Mouse (Mus musculus) CD4-positive, CD25-positive, alpha-beta regulatory T cell, adult 2 months (primary cell): ENCODE results near the gene Kifc3.
A peak's percentile ranks its signal among the peaks of the same experiment; 100 is the strongest.

Experiments used
- DNase-seq: peaks from one replicate; pipeline ENCODE4 v3.0.0-alpha.2; 2012; ENCODE audit warnings: low read depth, low spot score

Gene Kifc3

DNA sequence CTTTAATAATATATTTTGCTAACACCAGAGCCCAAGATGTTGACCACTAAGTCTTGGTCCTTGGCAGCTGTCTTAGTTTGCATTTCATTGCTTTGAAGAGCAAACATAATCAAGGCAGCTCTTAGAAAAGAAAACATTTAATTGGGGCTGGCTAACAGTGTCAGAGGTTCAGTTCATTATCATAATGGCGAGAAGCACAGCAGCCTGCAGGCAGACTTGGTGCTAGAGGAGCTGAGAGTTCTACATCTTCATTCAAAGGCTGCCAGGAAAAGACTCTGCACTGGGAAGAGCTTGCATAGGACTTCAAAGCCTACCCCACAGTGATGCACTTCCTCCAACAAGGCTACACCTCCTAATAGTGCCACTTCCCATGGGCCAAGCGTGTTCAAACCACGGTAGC lies 45.5 kb downstream of the Kifc3 start:
- no peak for DNase-seq

DNA sequence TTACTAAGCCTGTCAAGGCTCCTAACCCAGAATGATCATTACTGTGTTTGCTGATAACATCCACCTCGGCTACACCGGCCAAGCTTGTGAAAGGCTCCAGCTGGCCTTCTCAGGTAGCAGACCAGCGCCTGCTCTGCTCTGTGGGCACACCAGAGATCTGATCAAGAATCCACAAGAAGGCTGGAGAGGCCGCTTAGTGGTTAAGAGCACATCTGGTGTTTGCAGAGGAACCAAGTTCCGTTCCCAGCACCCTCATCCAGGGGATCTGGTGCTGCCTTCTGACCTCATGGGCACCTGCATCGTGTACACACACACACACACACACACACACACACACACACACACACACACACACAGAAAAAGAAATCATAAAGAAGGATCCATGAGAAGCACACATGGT lies 46.5 kb downstream of the Kifc3 start:
- DNase-seq: no peak

- DNase-seq: no peak
Measured at GRCm38 (mm10) chr8:95155361-95155760, 47.3 kb downstream of the Kifc3 start.

GRCm38 (mm10) chr8:95154654-95155053 lies 48.0 kb downstream of the Kifc3 start:
- peak; percentile 51 for DNase-seq

DNA sequence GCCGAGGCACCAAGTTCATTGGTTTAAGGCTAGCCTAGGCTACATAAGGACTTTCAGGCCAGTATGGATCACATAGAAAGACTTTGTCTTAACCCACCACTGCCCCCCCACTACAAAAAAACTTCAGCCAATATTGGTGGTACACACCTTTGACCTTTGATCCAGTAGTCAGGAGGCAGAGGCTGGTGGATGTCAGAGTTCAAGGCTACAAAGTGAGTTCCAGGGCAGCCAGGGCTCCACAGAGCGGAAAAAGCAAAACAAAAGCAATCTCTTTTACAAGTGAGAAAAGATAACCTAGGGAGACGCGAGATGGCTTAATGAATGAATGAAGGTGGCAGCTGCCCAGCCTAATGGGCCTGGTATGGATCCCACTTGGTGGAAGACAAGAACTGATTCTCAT lies 48.6 kb downstream of the Kifc3 start:
- DNase-seq: no peak

DNA sequence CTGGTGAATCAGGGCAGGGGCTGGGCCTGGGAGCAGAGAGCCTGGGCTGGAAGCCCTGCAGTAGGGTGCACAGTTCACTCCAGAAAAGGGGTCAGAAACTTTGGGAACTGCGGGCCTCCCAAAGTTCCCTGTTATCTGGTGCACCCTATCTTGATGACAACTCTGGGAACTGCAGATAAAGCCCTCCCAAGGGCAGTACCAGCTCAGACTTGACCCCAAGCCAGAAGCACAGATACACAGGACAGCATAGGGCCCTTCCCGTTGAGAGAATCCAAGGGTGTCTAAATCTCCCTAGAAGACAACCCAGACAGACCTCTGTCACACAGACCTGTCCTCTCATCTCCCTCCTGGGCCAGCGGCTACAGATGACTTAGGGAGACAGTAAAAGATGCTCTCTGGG lies 52.0 kb downstream of the Kifc3 start:
- no peak for DNase-seq

DNA sequence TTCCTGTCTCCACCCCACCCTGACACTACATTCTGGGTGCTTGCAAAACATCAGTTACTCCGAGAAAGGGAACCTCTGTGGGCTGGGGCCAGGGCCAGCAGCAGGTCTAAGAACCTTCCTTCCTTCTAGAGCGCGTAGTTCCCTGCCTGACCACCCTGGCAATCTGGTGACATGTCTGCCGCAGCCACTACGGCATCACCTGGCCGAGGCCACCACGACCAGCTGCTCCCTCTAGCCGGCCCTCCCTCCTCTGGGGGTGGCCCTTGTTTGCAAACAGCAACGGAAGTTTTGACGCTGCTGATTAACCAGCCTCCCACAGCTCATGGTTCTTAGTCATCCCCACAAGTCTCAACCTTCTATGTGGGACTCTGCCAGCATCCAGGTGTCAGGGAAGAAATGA lies 53.2 kb downstream of the Kifc3 start:
- no peak for DNase-seq

- no peak for DNase-seq
Measured at GRCm38 (mm10) chr8:95146846-95147245, 55.8 kb downstream of the Kifc3 start.

DNA sequence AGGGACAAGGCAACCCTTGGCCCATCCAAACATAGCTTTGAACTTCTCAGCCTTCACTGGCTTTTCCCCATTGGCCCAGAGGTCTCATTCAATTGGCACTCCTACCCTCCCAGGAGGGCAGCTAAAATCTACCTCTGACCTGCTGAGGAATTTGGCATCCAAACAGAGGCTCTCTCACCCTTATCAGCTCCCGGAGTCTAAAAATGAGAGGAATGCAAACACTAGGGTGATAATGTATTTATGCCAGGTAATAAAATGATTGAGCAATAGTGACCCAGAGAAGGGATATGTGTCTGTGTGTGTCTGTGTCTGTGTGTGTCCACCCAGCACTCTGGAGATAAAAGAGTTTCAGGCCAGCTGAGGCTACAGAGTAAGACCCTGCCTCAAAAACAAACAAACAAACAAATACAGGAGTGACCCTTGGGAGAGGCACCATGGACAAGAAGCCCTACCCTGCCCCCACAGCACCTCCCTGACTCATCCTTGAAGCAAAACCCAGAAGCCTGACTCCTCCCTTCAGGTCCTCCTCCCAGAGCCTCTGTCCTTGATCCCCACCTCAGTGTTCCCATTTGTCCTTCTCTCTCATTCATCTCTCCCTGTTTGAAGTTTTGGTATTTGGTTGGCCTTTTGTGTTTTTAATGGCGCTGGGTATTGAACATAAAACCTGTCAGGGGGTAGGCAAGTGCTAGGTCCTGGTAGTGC lies 56.4 kb downstream of the Kifc3 start:
- DNase-seq: no peak

DNA sequence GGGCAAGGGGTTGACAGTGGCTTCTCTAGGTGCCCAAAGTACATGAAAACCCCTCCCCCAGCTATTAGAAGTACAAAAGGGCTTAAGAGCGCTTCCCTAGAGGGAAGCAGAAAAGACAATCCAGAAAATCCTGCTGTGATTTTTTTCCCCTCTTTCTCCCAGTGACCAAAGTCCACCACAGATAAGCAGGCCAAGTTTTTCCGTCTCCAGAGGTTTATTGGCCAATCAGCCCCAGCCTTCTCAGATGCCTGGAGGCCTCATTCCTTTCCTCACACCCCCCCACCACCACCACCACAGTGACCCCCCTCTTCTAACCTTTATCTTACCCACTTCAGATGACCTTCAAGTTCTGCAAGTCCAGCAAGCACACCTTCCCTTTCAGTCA lies 58.0 kb downstream of the Kifc3 start:
- DNase-seq: no peak

- no peak for DNase-seq
Measured at GRCm38 (mm10) chr8:95143805-95144630, 58.6 kb downstream of the Kifc3 start.

DNA sequence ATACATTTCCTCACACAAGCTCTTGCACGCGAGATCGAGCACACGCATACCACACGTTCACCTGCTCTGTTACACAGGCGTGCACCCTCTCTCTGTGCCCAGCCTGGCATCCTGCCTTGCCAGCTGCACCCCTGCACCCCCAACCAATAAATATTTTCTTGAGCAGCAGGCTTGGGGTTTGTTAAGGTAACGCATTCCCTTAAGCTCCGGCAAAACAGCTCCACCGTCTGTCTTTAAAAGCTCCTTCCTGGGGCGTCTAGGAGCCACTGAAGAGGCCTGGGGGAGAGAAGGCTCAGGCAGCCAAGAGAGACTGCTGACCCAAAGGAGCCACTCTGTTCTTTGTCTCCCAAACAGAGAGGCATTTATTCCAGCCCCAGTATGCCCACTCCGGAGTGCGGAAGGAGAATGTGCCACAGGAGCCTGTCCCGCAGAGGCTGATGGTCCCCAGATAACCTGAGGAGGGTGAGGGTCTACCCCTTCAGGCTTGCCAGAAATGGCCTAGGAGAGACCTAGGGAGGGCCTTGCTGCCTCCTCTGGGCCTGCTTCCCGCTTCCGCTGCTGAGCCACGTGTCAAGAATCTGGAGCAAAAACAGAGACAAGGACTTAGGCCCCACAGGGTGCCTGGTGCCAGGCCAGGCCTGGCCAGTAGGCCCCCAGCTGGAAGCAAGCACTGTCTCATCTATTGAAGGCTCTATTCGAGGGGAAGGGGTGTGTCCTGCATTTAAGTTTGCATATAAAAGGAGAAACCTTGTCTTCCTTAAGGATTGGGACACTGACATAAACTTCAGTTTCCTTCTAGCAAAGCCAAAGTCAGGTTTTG lies 59.4 kb downstream of the Kifc3 start:
- DNase-seq: no peak

- DNase-seq: peak; percentile 77
Measured at GRCm38 (mm10) chr8:95142075-95142831, 60.4 kb downstream of the Kifc3 start.

- DNase-seq: no peak
Measured at GRCm38 (mm10) chr8:95141469-95142074, 61.0 kb downstream of the Kifc3 start.

GRCm38 (mm10) chr8:95141026-95141425 lies 61.6 kb downstream of the Kifc3 start:
- no peak for DNase-seq

DNA sequence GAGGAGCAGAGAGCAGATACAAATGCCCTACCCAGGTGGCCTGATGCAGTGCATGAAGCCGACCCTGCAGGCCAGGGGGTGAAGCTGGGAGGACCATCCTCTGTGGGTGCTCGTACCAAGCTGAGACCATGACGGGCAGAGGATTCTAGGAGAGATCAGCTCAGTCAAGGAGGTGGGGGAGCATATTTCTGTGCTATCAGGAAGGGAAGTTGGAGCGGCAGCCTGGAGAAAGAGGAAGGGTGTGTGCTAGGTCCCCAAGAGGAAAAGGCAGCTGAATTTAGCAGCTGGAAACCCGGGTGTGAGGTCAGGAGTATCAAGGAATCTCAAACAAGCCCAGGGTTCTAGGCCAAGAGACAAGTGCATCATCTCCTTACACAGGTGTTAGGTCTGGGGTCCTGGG lies 62.1 kb downstream of the Kifc3 start:
- no peak for DNase-seq

DNA sequence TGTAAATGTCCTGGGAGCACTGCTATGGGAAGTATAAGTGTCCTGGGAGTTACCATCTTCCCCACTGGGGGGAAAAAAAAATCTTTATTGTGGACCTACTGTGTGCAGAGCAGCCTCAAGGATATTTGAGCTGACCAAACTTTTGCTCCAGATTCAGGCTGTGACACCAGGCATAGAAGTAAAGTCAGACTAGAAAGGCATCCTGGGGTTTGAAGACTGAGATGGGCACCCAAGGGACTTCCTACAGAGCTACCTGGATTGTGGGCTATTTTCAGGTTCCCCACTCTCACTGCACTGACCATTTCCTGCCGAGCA lies 63.6 kb downstream of the Kifc3 start:
- no peak for DNase-seq

- no peak for DNase-seq
Measured at GRCm38 (mm10) chr8:95138341-95139050, 64.1 kb downstream of the Kifc3 start.

DNA sequence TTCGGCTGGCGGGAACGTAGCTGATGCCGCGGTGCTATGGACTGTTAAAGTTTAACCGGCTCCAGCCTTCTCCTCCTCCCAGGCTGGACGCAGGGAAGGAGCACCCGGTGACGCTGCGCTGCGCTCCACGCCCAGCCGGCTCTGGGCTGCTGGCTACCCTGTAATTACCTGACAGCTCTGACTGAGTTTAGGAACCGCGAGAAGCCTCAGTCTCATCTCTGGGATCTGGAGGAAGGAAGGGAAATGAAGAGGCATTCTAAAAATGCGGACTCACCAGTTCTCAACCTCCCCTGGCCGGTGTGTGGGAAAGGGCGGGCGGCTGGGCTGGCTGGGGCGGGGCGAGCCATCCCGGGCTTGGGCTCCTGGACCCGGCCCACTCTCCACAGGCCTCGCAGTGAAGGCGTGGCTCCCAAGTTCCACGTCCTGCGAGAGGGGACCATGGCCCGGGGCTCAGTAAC lies 64.9 kb downstream of the Kifc3 start:
- DNase-seq: no peak

DNA sequence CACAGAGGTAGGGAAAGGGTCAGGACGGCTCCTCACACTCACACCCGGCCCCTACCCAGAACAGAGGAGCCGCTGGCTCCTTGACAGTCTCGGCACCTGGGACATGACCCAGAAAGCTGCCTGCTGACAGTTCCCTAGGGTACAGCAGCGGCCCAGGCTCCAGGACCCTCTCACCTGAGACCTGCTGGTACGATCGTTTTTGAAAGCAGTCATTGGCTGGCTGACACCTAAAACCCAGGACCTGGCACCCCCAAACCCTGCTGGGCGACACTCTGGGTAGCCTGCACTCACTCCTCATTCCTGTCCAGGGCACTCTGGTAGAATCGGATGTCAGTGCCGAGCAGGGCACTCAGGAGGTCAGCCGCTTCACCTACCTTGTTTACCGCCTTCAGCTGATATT lies 65.4 kb downstream of the Kifc3 start:
- no peak for DNase-seq

GRCm38 (mm10) chr8:95136218-95136617 lies 66.4 kb downstream of the Kifc3 start:
- DNase-seq: no peak
